Mouse (Mus musculus) brain, embryonic 14.5 days (tissue): ENCODE measurements around the gene Mtif2. TPM values are rescaled to one million over a fixed set of nuclear protein-coding genes. Genes with fewer than 3 reads are reported as not detected.

Experiments
- DNase-seq: peaks from one replicate; pipeline ENCODE4 v3.0.0-alpha.2; 2011; ENCODE audit warnings: low read depth
- CTCF ChIP-seq: fragments of 200-500 bp; IDR thresholded peaks from 2 replicates; pipeline ENCODE4 v1.5.1; 2012; ENCODE audit warnings: inconsistent platforms, mild to moderate bottlenecking, moderate library complexity, borderline replicate concordance; ENCODE audit not compliant: insufficient read depth, insufficient read length; ENCODE audit errors: extremely low read depth
- POLR2A ChIP-seq: fragments of 200-500 bp; IDR thresholded peaks from 2 replicates; pipeline ENCODE4 v1.6.1; 2012; ENCODE audit warnings: mild to moderate bottlenecking, inconsistent platforms, borderline replicate concordance; ENCODE audit not compliant: poor library complexity, insufficient read depth, insufficient read length, severe bottlenecking; ENCODE audit errors: extremely low read depth
- polyA plus RNA-seq: library from polyadenylated mRNA; depleted of rRNA; stranded (reverse); fragments of >200 nt; gene quantifications from 2 replicates; pipeline ENCODE4 v1.2.3, GENCODE M21; 2012; rRNA removed

The Mtif2 gene
- 27.1 and 30.6 TPM in 2 replicates for polyA plus RNA-seq

- TF ChIP-seq POLR2A (peak; percentile 65; the same call in 1 of the 2 replicates), CTCF (no peak)
These were observed at the start of gene Mtif2 for GRCm38 (mm10) chr11:29525988-29526794. Gene Mtif2, plus strand, starts transcription at chr11:29526408.

GRCm38 (mm10) chr11:29493135-29493534, 33.1 kb upstream of the Mtif2 start:
- no peak for DNase-seq
- TF ChIP-seq CTCF (no peak), POLR2A (no peak)

More at GRCm38 (mm10) chr11:29525988-29526794, at the start of gene Mtif2:
- peak; percentile 96 for DNase-seq

GRCm38 (mm10) chr11:29496962-29497361, 29.2 kb upstream of the Mtif2 start:
- no peak for TF ChIP-seq POLR2A
- no peak for TF ChIP-seq CTCF
- DNase-seq = no peak

GRCm38 (mm10) chr11:29503948-29504893, 22.0 kb upstream of the Mtif2 start:
- DNase-seq = no peak
- TF ChIP-seq POLR2A = no peak
- no peak for TF ChIP-seq CTCF

- no peak for DNase-seq
- no peak for TF ChIP-seq POLR2A
- no peak for TF ChIP-seq CTCF
These were observed 21.1 kb upstream of the Mtif2 start for GRCm38 (mm10) chr11:29504899-29505625.

GRCm38 (mm10) chr11:29509421-29509820, 16.8 kb upstream of the Mtif2 start:
- DNase-seq = no peak
- no peak for TF ChIP-seq POLR2A
- TF ChIP-seq CTCF = no peak

GRCm38 (mm10) chr11:29512818-29513535, 13.2 kb upstream of the Mtif2 start:
- DNase-seq = no peak
- TF ChIP-seq POLR2A (no peak), CTCF (no peak)

- no peak for DNase-seq
- TF ChIP-seq CTCF (no peak), POLR2A (no peak)
These were observed 11.9 kb upstream of the Mtif2 start for GRCm38 (mm10) chr11:29514325-29514681.

GRCm38 (mm10) chr11:29514682-29515412, 11.4 kb upstream of the Mtif2 start, which contains the start of gene Prorsd1:
Gene Prorsd1, minus strand, starts transcription at chr11:29515033.
- DNase-seq = peak; percentile 95

GRCm38 (mm10) chr11:29538201-29538600, 12.0 kb downstream of the Mtif2 start:
- TF ChIP-seq POLR2A (no peak), CTCF (no peak)
- DNase-seq = no peak

More at GRCm38 (mm10) chr11:29514682-29515412, 11.4 kb upstream of the Mtif2 start, which contains the start of gene Prorsd1:
- no peak for TF ChIP-seq POLR2A
- no peak for TF ChIP-seq CTCF
